Mouse (Mus musculus): ENCODE data around the gene Scn4a.
A peak's percentile ranks its signal among the peaks of the same experiment; 100 is the strongest.

Gene Scn4a

GRCm38 (mm10) chr11:106314333-106314812 is 38.7 kb downstream of the Scn4a start, which contains the start of gene Cd79b:
Gene Cd79b, minus strand, starts transcription at chr11:106314762.
- DNase-seq (ENCODE audit: low spot score), result no peak

- DNase-seq (ENCODE audit: low spot score), result no peak
Measured at GRCm38 (mm10) chr11:106313533-106313932, 39.6 kb downstream of the Scn4a start.

GRCm38 (mm10) chr11:106310123-106310522 is 43.0 kb downstream of the Scn4a start:
- no peak for DNase-seq (ENCODE audit: low spot score)

GRCm38 (mm10) chr11:106308162-106308561 is 44.9 kb downstream of the Scn4a start:
- no peak for DNase-seq (ENCODE audit: low spot score)

- no peak for DNase-seq (ENCODE audit: low spot score)
Measured at GRCm38 (mm10) chr11:106307432-106307831, 45.7 kb downstream of the Scn4a start.

GRCm38 (mm10) chr11:106306758-106307157 is 46.3 kb downstream of the Scn4a start:
- peak; percentile 39 for DNase-seq (ENCODE audit: low spot score)

- DNase-seq (ENCODE audit: low spot score), result no peak
Measured at GRCm38 (mm10) chr11:106306065-106306385, 47.1 kb downstream of the Scn4a start.

GRCm38 (mm10) chr11:106305348-106306064 is 47.6 kb downstream of the Scn4a start:
- no peak for DNase-seq (ENCODE audit: low spot score)

GRCm38 (mm10) chr11:106302634-106303033 is 50.5 kb downstream of the Scn4a start:
- no peak for DNase-seq (ENCODE audit: low spot score)

GRCm38 (mm10) chr11:106301765-106302164 is 51.3 kb downstream of the Scn4a start, which contains the start of gene Gh:
Gene Gh, minus strand, starts transcription at chr11:106301865.
- no peak for DNase-seq (ENCODE audit: low spot score)

GRCm38 (mm10) chr11:106291861-106292260 is 61.2 kb downstream of the Scn4a start:
- DNase-seq (ENCODE audit: low spot score), result no peak

- no peak for DNase-seq (ENCODE audit: low spot score)
Measured at GRCm38 (mm10) chr11:106290376-106290775, 62.7 kb downstream of the Scn4a start.

GRCm38 (mm10) chr11:106289369-106289768 is 63.7 kb downstream of the Scn4a start:
- no peak for DNase-seq (ENCODE audit: low spot score)

- no peak for DNase-seq (ENCODE audit: low spot score)
Measured at GRCm38 (mm10) chr11:106286987-106287386, 66.1 kb downstream of the Scn4a start.

GRCm38 (mm10) chr11:106286206-106286605 is 66.9 kb downstream of the Scn4a start:
- DNase-seq (ENCODE audit: low spot score), result no peak

GRCm38 (mm10) chr11:106284126-106284525 is 69.0 kb downstream of the Scn4a start:
- no peak for DNase-seq (ENCODE audit: low spot score)

GRCm38 (mm10) chr11:106283371-106283770 is 69.7 kb downstream of the Scn4a start:
- no peak for DNase-seq (ENCODE audit: low spot score)

GRCm38 (mm10) chr11:106282452-106282851 is 70.6 kb downstream of the Scn4a start:
- no peak for DNase-seq (ENCODE audit: low spot score)

- peak; percentile 91 for DNase-seq (ENCODE audit: low spot score)
Measured at GRCm38 (mm10) chr11:106276454-106276853, 76.6 kb downstream of the Scn4a start, which contains the start of gene Tcam1. Gene Tcam1, plus strand, starts transcription at chr11:106276672.

GRCm38 (mm10) chr11:106274971-106275411 is 78.1 kb downstream of the Scn4a start:
- DNase-seq (ENCODE audit: low spot score), result peak; percentile 87

- no peak for DNase-seq (ENCODE audit: low spot score)
Measured at GRCm38 (mm10) chr11:106274374-106274773, 78.7 kb downstream of the Scn4a start.

GRCm38 (mm10) chr11:106273811-106274210 is 79.3 kb downstream of the Scn4a start:
- DNase-seq (ENCODE audit: low spot score), result no peak

- no peak for DNase-seq (ENCODE audit: low spot score)
Measured at GRCm38 (mm10) chr11:106273311-106273684, 79.8 kb downstream of the Scn4a start.

Data from testis, postnatal 14 days (tissue).